Mouse (Mus musculus): Measurements from ENCODE around the gene Bicdl2.

DNA sequence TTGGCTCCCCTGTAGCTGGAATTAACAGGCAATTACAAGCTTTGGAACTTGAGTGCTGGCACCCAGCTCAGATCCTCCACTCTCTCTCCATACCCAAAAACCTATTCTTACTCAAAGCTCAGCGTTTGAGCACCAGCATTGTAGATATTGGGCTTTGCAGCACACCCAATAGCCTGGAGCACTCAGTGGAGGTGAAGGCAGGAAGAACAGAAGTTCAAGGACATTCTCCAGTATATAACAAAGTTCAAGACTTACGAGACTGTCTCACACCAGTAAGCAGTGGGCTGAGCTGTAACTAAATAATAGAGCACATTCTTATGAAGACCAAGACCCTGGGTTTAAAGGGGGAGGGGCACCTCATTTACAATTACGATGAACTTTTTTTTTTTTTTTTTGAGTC is 12.5 kb downstream of the Bicdl2 start:
- TF ChIP-seq GATA1 (IDR thresholded peaks at IDR 0.05; ENCODE audit: borderline replicate concordance, low read length) (no peak), FLI1 (IDR thresholded peaks at IDR 0.05; ENCODE audit: low read length) (no peak)

Measured in megakaryocyte, embryonic 14.5 days (primary cell).